Mouse (Mus musculus) ovary, postnatal 36 days (tissue): ENCODE measurements around the gene Lrmp.

Experiments used
- DNase-seq: peaks from one replicate; pipeline ENCODE4 v3.0.0; 2022; ENCODE audit warnings: low spot score, mixed read lengths

The Lrmp gene

DNA sequence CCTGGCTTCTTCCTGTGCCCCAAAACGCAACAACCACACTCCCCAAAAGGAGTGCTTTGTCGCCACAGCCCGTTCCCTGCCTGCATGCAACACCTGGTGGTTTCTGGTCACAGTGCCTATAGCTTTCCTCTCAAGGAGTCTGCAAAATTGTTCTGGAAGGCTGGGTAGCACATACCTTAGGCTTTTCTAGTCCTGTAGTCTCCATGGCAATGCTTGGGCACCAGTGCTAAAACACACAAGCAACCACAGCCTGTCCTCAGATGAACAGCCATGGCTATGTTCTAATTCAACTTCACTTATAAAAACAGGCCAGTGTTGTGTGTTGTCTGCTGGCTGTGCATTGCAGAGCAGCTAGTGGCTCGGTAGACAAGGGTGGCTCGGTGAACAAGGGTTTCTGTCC lies 21.4 kb downstream of the Lrmp start:
- no peak for DNase-seq

DNA sequence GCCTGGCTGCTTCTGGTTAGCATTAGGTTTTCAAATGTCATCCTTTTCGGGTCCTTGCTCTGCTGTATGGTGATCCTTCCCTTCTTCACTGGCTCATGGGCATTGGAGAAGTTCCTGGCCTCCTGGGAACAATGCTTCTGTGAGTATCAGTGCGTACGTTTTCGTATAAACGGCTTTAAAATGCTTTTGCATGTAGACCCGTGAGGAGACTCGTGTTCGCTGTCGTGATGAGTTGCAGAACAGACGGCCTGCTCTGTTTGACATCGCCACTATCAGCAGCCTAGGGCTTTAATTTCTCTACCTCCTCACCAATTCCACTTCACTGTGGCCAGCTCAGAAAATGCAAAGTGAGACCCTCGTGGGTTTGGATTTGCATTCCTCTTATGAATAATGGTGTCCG lies 23.8 kb downstream of the Lrmp start:
- no peak for DNase-seq

- no peak for DNase-seq
These were observed 24.5 kb downstream of the Lrmp start for GRCm38 (mm10) chr6:145139776-145140475.

DNA sequence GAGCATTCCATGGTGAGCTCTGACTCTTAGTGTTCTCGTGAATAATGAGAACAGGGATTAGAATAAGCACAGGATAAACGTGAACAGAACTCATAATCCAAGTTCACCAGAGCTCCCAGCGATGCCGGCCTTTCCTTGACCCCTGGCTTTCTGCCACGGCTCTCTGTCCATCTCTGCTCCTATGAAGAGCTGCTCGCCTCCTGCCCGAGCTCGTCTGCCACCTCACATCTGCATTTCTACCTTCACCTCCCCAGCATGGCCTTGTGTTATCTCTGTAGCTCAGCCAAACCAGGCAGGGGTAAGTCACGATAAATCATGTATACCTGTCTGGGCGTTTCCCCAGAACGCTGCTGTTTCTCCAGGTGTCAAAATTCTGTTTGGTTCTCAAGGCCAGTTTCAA lies 25.3 kb downstream of the Lrmp start:
- no peak for DNase-seq

DNA sequence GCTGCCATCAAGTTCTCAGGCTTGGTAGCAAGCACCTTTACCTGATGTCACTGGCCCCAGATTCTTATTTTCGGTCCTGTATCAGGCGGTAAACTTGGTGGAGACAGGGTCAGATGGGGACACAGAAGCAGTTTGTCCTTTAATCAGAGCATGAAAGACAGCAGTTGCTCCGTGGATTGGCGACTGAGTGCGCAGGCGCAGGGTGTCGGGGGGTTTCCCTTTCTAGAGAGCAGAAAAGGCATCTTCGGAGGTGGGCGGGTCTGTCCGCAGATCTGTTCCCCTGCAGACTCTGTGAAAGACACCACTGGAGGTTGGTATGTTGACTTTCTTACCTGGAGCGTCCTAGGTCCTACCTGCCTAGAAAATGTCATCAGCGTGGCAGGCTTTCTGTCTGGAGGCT lies 26.4 kb downstream of the Lrmp start:
- no peak for DNase-seq

DNA sequence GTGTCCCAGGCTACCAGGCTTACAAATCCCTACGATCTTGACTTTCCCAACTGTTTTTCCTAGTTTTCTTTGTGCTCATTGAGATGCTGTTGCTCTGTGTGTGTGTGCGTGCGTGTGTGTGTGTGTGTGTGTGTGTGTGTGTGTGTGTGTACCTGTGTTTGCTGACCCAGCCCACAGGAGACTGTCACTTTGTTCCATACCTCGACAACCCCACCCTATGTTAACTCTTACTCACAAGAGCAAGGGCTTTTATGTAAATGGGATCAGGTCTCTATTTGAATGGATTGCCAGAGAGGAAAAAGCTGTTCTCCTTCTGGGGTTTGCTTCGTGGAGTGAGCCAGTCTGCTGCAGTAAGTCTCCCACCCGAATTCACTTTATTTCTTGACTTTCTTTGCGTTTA lies 29.7 kb downstream of the Lrmp start:
- no peak for DNase-seq

DNA sequence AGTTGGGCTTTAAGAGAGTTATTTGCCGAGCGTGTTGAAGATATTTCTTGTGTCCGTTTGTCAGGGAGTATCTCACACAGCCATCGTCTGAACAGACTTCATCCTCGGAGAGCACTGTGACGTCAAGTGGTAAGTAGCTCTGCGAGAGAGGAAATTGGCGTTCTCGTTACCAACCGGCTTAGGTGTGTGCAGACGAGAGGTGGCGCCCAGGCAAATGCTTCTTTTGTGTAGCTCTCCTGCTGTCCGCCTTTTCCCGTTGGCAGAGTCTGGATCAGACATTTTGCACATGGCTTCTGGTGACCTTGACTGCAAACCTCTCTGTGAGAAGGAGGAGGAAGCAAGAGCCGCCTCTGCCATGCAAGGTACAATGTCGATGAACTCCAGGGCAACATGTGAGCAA lies 32.3 kb downstream of the Lrmp start:
- DNase-seq = no peak

DNA sequence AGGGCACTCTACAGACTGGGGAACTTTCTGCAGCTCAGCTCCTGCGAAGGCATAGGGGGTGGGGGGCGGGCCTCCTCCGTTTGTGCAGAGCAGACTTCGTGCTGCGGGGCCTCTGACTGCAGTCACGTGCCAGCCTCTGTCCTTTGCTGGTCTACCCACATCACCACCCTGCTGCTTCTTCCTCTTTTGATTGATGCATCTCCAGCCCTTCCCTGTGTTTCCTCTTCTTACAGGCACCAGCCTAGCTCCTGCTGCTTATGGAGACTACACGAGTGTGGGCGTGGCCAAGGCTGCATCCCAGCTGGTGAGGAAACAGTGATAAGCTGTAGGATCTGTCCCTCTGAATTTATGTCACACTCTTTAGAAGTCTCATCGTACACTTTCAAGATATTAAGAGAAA lies 33.6 kb downstream of the Lrmp start:
- no peak for DNase-seq

DNA sequence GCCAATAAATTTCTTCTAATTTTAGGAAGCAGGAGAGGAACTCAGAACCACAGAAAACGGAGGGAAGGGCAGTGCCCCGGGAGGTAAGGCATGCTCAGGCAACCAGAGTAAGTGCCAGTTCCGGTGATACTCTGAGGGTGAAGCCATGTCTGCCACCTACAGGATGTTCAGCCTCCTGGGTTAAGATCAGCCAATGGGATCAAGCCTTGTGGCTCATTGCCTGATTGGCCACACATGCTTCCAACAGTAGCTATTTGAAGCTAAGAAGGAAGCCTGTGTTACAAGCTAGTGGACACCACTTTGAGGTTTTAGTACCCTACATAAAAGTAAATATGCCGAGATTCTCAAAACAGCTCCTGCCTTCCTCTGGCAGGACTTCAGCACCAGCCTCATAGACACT lies 43.2 kb downstream of the Lrmp start:
- no peak for DNase-seq

DNA sequence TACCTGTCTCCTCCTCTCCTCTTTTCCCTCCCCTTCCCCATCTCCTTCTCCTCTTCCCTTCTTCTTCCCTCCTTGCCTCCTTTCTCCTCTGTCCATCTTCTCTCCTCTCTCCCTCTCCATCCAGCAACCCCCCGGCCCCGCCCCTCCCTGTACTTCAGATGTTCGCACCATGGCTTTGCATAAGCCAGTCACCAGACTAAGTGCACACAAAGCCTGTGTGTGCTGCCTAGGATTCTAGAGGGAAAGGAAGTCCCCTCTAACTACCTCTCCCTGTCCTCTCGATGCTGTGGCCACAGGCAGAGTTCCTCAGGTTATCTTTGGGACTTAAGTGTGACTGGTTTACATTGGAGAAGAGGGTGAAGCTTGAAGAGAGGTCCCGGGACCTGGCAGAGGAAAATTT lies 45.1 kb downstream of the Lrmp start:
- DNase-seq = no peak

- DNase-seq = no peak
These were observed 56.6 kb downstream of the Lrmp start for GRCm38 (mm10) chr6:145171892-145172606.

DNA sequence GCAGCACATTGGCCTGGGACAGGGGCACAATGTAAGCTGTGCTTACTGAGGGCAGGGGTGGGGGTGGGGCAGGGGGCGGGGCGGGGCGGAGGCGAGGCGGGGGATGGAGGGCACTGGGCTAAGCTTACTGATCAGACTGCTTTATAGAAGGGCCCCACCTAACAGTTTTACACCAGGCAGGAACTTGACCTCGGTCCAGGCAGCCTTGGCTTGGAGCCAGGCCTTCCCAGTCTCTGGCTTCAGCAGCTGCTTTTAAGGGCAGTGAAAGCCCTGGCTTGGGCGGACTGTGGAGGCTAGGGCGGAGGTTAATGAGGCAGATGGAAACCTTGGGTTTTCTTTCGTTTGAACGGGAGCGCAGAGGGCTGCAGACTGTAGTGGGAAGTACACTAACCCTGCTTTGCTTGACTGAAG lies 58.3 kb downstream of the Lrmp start:
- DNase-seq = peak; percentile 92

GRCm38 (mm10) chr6:145175571-145175981 lies 60.1 kb downstream of the Lrmp start:
- peak; percentile 62 for DNase-seq

GRCm38 (mm10) chr6:145176474-145176873 lies 61.0 kb downstream of the Lrmp start:
- DNase-seq = no peak

- DNase-seq = peak; percentile 66
These were observed 64.2 kb downstream of the Lrmp start for GRCm38 (mm10) chr6:145179665-145180064.

DNA sequence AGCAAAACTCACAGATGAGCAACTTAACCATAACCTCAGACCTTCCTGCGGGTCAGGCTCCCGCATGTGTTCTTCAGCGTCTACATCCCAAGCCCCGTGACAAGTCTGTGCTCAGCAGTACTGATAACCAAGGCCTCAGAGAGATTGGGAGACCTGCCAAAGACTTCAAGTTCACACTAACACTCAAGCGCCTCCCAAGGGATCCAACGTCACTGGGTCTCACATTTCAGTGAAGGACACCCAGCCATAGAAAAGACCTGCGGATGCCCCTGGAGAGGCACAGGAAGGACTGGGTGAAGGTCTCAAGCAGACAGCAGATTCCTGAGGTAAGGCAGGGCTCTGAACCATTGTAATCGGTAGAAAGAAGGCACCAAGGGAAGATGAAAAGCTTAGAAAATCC lies 66.6 kb downstream of the Lrmp start:
- peak; percentile 51 for DNase-seq

DNA sequence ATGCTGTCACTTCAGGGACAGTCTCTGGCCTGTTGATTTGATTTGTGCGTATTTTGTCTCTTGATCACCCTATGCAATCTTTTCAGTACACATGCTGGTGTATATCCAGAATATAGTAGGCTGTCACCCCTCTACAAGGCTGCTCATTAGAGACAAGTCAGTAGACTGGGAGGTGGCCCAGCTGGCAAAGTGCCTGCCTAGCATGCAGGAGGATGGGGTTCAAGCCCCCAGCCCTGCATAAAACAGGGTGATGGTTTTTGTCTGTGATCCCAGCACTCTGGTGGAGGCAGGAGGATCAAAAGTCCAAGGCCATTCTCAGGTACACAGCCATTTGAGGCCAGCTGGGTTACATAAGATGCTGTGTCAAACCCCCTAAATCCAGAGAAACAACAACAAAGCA lies 70.6 kb downstream of the Lrmp start:
- DNase-seq = no peak

DNA sequence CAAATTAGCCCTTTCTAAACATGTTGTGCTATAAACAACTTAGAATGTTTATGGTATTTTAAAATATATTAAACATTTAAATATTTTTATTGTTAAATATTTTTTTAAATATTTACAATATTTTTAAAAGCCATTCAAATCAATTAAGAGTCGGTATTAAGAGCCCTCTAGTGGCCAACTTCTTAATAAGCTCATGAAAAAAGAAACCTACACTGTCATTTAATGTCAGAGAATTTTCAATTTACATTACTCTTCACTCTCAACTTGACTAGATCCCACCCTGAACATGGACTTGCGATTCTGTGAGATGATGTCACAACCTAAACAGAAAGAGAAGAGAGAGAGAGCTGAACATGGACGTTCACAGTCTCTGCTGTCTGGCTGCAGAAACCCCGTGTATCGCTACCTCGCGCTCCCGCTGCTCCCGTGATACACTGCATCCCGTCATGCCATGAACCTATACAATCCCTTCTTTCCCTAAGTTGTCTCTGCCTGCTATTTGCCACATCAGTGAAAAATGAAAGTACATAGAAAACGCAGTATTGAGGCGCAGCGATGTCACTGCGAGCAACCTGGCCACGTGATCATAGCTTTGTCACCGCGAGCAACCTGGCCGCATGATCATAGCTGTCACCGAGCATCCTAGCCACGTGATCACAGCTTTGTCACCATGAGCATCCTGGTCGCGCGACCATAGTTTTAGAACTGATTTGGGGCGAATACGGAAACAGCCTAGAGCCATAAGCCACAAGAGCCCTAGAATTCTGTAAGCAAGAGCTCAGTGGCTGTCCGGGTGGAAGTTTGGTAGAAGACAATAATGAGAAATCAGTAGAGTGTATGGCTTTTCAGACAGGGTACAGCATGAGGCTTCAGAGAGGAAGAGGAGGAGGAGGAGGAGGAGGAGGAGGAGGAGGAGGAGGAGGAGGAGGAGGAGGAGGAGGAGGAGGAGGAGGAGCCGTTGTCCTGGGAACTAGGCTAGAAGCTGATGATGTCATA lies 71.9 kb downstream of the Lrmp start:
- no peak for DNase-seq

GRCm38 (mm10) chr6:145193038-145193437 lies 77.6 kb downstream of the Lrmp start:
- DNase-seq = no peak

- DNase-seq = no peak
These were observed 78.0 kb downstream of the Lrmp start for GRCm38 (mm10) chr6:145193446-145193845.

DNA sequence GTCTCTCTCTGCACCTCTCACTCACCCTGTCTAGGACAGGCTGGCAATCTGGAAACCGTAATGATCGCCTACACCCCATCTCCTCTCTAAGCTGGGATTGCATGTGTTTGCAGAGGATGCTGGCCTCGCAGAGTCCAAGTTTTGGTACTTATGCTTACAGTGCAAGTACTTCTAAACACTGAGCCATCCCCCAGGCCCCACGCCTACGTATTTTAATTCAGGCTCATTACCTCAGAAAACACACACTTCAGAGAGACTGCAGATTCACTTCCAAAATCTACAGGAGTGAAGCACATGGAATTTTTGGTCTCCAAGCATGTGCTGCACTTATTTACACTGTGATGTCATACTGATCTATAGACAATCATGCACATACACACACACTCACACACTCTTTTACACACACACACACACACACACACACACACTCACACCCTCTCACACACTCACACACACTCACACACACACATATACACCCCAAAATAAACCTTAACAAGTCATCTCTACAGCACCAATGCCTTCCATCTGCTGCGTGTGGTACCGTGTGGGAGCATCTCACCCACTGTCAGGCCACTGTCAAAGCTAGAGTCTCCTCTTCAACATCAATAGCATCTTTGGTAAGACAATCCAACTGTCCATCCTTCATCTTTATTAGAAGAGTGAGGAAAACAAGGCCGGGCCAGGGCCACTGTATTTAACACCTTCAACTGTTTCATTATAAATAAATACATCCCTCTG lies 82.7 kb downstream of the Lrmp start:
- no peak for DNase-seq
